Mouse (Mus musculus): ENCODE data around the gene Gcnt3. TPM values are rescaled to one million over a fixed set of nuclear protein-coding genes. Genes with fewer than 3 reads are reported as not detected.

Gene Gcnt3
- polyA plus RNA-seq, 1 experiment from 2014 or later = not detected

GRCm38 (mm10) chr9:70067497-70067896, 29.6 kb upstream of the Gcnt3 start:
- H3K36me3 ChIP-seq = no peaks in the 10 kb centered on the region

GRCm38 (mm10) chr9:70062012-70062411, 24.1 kb upstream of the Gcnt3 start:
- H3K36me3 ChIP-seq = no peaks in the 10 kb centered on the region
- H3K27ac ChIP-seq = no peak overlapping the region
- WGBS = 83% methylated on average over 3 of the region's 3 CpGs
- H3K9me3 ChIP-seq = no peaks in the 10 kb centered on the region
- H3K4me3 ChIP-seq = no peak overlapping the region
- DNase-seq (ENCODE audit: low spot score) = no peak
- H3K4me1 ChIP-seq = no peaks in the 10 kb centered on the region
- no peaks in the 10 kb centered on the region; the same call in 1 of the 2 replicates for H3K27me3 ChIP-seq (ENCODE audit: insufficient read depth, poor library complexity, severe bottlenecking)

More at GRCm38 (mm10) chr9:70067497-70067896, 29.6 kb upstream of the Gcnt3 start:
- Histone ChIP-seq H3K27me3 (ENCODE audit: insufficient read depth, poor library complexity, severe bottlenecking) (no peaks in the 10 kb centered on the region; the same call in 1 of the 2 replicates), H3K27ac (no peak overlapping the region), H3K9me3 (no peaks in the 10 kb centered on the region), H3K4me3 (no peak overlapping the region), H3K4me1 (no peaks in the 10 kb centered on the region)
- no peak for DNase-seq (ENCODE audit: low spot score)
- WGBS = 83% methylated on average over 3 of the region's 3 CpGs

GRCm38 (mm10) chr9:70053411-70053810, 15.5 kb upstream of the Gcnt3 start:
- 48% methylated on average over 3 of the region's 3 CpGs for WGBS
- H3K4me1 ChIP-seq = peaks cover 20% of the 10 kb centered on the region

GRCm38 (mm10) chr9:70052730-70053129, 14.8 kb upstream of the Gcnt3 start:
- no peak overlapping the region for H3K4me3 ChIP-seq
- no peaks in the 10 kb centered on the region for H3K36me3 ChIP-seq
- DNase-seq (ENCODE audit: low spot score) = no peak
- no peak overlapping the region for H3K27ac ChIP-seq
- no peaks in the 10 kb centered on the region for H3K9me3 ChIP-seq
- H3K27me3 ChIP-seq (ENCODE audit: insufficient read depth, poor library complexity, severe bottlenecking) = no peaks in the 10 kb centered on the region
- 74% methylated on average over 3 of the region's 3 CpGs for WGBS
- H3K4me1 ChIP-seq = peaks cover 27% of the 10 kb centered on the region

More at GRCm38 (mm10) chr9:70053411-70053810, 15.5 kb upstream of the Gcnt3 start:
- Histone ChIP-seq H3K36me3 (no peaks in the 10 kb centered on the region), H3K4me3 (no peak overlapping the region), H3K27ac (no peak overlapping the region), H3K9me3 (no peaks in the 10 kb centered on the region), H3K27me3 (ENCODE audit: insufficient read depth, poor library complexity, severe bottlenecking) (no peaks in the 10 kb centered on the region)
- DNase-seq (ENCODE audit: low spot score) = no peak

GRCm38 (mm10) chr9:70049839-70050238, 12.0 kb upstream of the Gcnt3 start:
- Histone ChIP-seq H3K27ac (peak overlapping the region; percentile 47; the same call in 1 of the 2 replicates), H3K4me3 (no peak overlapping the region), H3K36me3 (no peaks in the 10 kb centered on the region), H3K4me1 (peaks cover 37% of the 10 kb centered on the region), H3K27me3 (ENCODE audit: insufficient read depth, poor library complexity, severe bottlenecking) (no peaks in the 10 kb centered on the region), H3K9me3 (no peaks in the 10 kb centered on the region)
- 56% methylated on average over 8 of the region's 8 CpGs for WGBS
- DNase-seq (ENCODE audit: low spot score) = no peak

GRCm38 (mm10) chr9:70049416-70049783, 11.5 kb upstream of the Gcnt3 start:
- no peaks in the 10 kb centered on the region for H3K9me3 ChIP-seq
- H3K4me3 ChIP-seq = no peak overlapping the region
- no peaks in the 10 kb centered on the region for H3K27me3 ChIP-seq (ENCODE audit: insufficient read depth, poor library complexity, severe bottlenecking)
- peaks cover 37% of the 10 kb centered on the region for H3K4me1 ChIP-seq
- DNase-seq (ENCODE audit: low spot score) = no peak
- no peaks in the 10 kb centered on the region for H3K36me3 ChIP-seq
- peak overlapping the region; percentile 47; the same call in 1 of the 2 replicates for H3K27ac ChIP-seq
- WGBS = 33% methylated on average over 3 of the region's 3 CpGs

- 0 out of 2 replicates have a peak overlapping the region, but pooled peaks have one; percentile 47 for H3K27ac ChIP-seq
- H3K27me3 ChIP-seq (ENCODE audit: insufficient read depth, poor library complexity, severe bottlenecking) = no peaks in the 10 kb centered on the region
- H3K36me3 ChIP-seq = no peaks in the 10 kb centered on the region
- DNase-seq (ENCODE audit: low spot score) = no peak
- 60% methylated on average over 6 of the region's 6 CpGs for WGBS
- peaks cover 37% of the 10 kb centered on the region for H3K4me1 ChIP-seq
- H3K4me3 ChIP-seq = no peak overlapping the region
- H3K9me3 ChIP-seq = no peaks in the 10 kb centered on the region
These were observed 11.0 kb upstream of the Gcnt3 start for GRCm38 (mm10) chr9:70048751-70049415.

- WGBS = 57% methylated on average over 5 of the region's 5 CpGs
- Histone ChIP-seq H3K9me3 (no peaks in the 10 kb centered on the region), H3K27ac (peak overlapping the region; percentile 47; the same call in 1 of the 2 replicates), H3K36me3 (no peaks in the 10 kb centered on the region), H3K4me1 (peaks cover 37% of the 10 kb centered on the region), H3K27me3 (ENCODE audit: insufficient read depth, poor library complexity, severe bottlenecking) (no peaks in the 10 kb centered on the region), H3K4me3 (no peak overlapping the region)
- no peak for DNase-seq (ENCODE audit: low spot score)
These were observed 10.4 kb upstream of the Gcnt3 start for GRCm38 (mm10) chr9:70048280-70048679.

GRCm38 (mm10) chr9:70047839-70048238, 10.0 kb upstream of the Gcnt3 start:
- peaks cover 37% of the 10 kb centered on the region for H3K4me1 ChIP-seq
- H3K27me3 ChIP-seq (ENCODE audit: insufficient read depth, poor library complexity, severe bottlenecking) = no peaks in the 10 kb centered on the region
- DNase-seq (ENCODE audit: low spot score) = no peak
- 61% methylated on average over 3 of the region's 3 CpGs for WGBS
- H3K9me3 ChIP-seq = no peaks in the 10 kb centered on the region
- no peaks in the 10 kb centered on the region for H3K36me3 ChIP-seq
- H3K27ac ChIP-seq = 0 out of 2 replicates have a peak overlapping the region, but pooled peaks have one; percentile 47
- H3K4me3 ChIP-seq = no peak overlapping the region

GRCm38 (mm10) chr9:70046255-70046654, 8.4 kb upstream of the Gcnt3 start:
- DNase-seq (ENCODE audit: low spot score) = no peak
- WGBS = 48% methylated on average over 6 of the region's 6 CpGs
- H3K4me1 ChIP-seq = peaks cover 37% of the 10 kb centered on the region
- H3K27me3 ChIP-seq (ENCODE audit: insufficient read depth, poor library complexity, severe bottlenecking) = no peaks in the 10 kb centered on the region
- no peak overlapping the region for H3K4me3 ChIP-seq
- no peaks in the 10 kb centered on the region for H3K9me3 ChIP-seq
- 0 out of 2 replicates have a peak overlapping the region, but pooled peaks have one; percentile 11 for H3K27ac ChIP-seq
- no peaks in the 10 kb centered on the region for H3K36me3 ChIP-seq

GRCm38 (mm10) chr9:70044865-70045264, 7.0 kb upstream of the Gcnt3 start:
- Histone ChIP-seq H3K27ac (no peak overlapping the region), H3K27me3 (ENCODE audit: insufficient read depth, poor library complexity, severe bottlenecking) (no peaks in the 10 kb centered on the region), H3K4me1 (peaks cover 34% of the 10 kb centered on the region), H3K4me3 (no peak overlapping the region), H3K36me3 (no peaks in the 10 kb centered on the region), H3K9me3 (no peaks in the 10 kb centered on the region)
- 59% methylated on average over 2 of the region's 2 CpGs for WGBS
- DNase-seq (ENCODE audit: low spot score) = no peak

- Histone ChIP-seq H3K27ac (no peak overlapping the region), H3K4me1 (peaks cover 16% of the 10 kb centered on the region), H3K36me3 (no peaks in the 10 kb centered on the region), H3K27me3 (ENCODE audit: insufficient read depth, poor library complexity, severe bottlenecking) (no peaks in the 10 kb centered on the region), H3K9me3 (no peaks in the 10 kb centered on the region), H3K4me3 (no peak overlapping the region)
- DNase-seq (ENCODE audit: low spot score) = no peak
- 68% methylated on average over 1 of the region's 1 CpGs for WGBS
These were observed 5.0 kb upstream of the Gcnt3 start for GRCm38 (mm10) chr9:70042935-70043334.

GRCm38 (mm10) chr9:70042137-70042536, 4.2 kb upstream of the Gcnt3 start:
- H3K27me3 ChIP-seq (ENCODE audit: insufficient read depth, poor library complexity, severe bottlenecking) = no peaks in the 10 kb centered on the region
- H3K9me3 ChIP-seq = no peaks in the 10 kb centered on the region
- 86% methylated on average over 4 of the region's 4 CpGs for WGBS
- no peak for DNase-seq (ENCODE audit: low spot score)
- H3K4me1 ChIP-seq = peaks cover 10% of the 10 kb centered on the region; the same call in 1 of the 2 replicates
- no peak overlapping the region for H3K4me3 ChIP-seq
- H3K36me3 ChIP-seq = no peaks in the 10 kb centered on the region
- no peak overlapping the region for H3K27ac ChIP-seq
